7 mouse cellular contexts compared by ENCODE assay signal in genomic region chr11:120280281-120280773, GRCm38 (mm10). TPM values are rescaled to one million over a fixed set of nuclear protein-coding genes. Genes with fewer than 3 reads are reported as not detected.
DNase-seq lines count a peak whose midpoint lies in the region; ATAC-seq and TF ChIP-seq lines count a peak whose summit lies in the region.

No protein-coding gene starts in this region.

- H3K79me3 ChIP-seq in C2C12 (ENCODE audit: low read depth) = no peaks in the 10 kb centered on the region

- H3K4me3 ChIP-seq in C2C12 (ENCODE audit: insufficient read depth, poor library complexity, severe bottlenecking) = no peak overlapping the region
- H3K4me3 ChIP-seq in G1E (ENCODE audit: low read depth, low read length) = no peak overlapping the region
- peak overlapping the region; percentile 4 for H3K4me3 ChIP-seq in gastrocnemius, adult 2 months

- DNase-seq in G1E (ENCODE audit: low spot score) = peak; percentile 23
- peak; percentile 80 for DNase-seq in cerebellum, adult 9-10 months
- peak; percentile 84 for DNase-seq in gastrocnemius, adult 2 months
- DNase-seq in kidney, postnatal 10 days = peak; percentile 75
- peak; percentile 32 for DNase-seq in thymus, postnatal 0 days (ENCODE audit: low spot score)

- ATAC-seq in G1E (ENCODE audit: extremely low read depth, insufficient number of reproducible peaks, low FRiP score, poor library complexity, severe bottlenecking) = no peak
- ATAC-seq in megakaryocyte-erythroid progenitor cell, adult 5-6 weeks (replicated peaks; ENCODE audit: low FRiP score, low TSS enrichment, poor library complexity, severe bottlenecking) = peak; percentile 49

- H3K36me3 ChIP-seq in C2C12 (ENCODE audit: control insufficient read depth, insufficient read depth) (peaks cover 67% of the 10 kb centered on the region), G1E (replicated peaks) (no peaks in the 10 kb centered on the region)

- no peaks in the 10 kb centered on the region for H3K79me2 ChIP-seq in C2C12 (ENCODE audit: control insufficient read depth, insufficient read depth)

- no peaks in the 10 kb centered on the region for H3K9me3 ChIP-seq in G1E (replicated peaks)

- no peaks in the 10 kb centered on the region for H3K27me3 ChIP-seq in C2C12 (ENCODE audit: control insufficient read depth, insufficient read depth, insufficient read length)
- peaks cover 60% of the 10 kb centered on the region for H3K27me3 ChIP-seq in G1E (ENCODE audit: insufficient read depth, low read length)

- peak overlapping the region; percentile 48 for H3K27ac ChIP-seq in gastrocnemius, adult 2 months

- TF ChIP-seq CTCF in C2C12 (IDR thresholded peaks at IDR 0.05; ENCODE audit: control insufficient read depth, insufficient read depth, insufficient read length) (peak; percentile 54), G1E (IDR thresholded peaks at IDR 0.05; ENCODE audit: low read depth, low read length) (no peak)
- TF ChIP-seq CTCF in gastrocnemius, adult 2 months (IDR thresholded peaks at IDR 0.05) = peak; percentile 78

- H3K4me1 ChIP-seq in G1E (ENCODE audit: insufficient read depth, low read depth, low read length) = no peaks in the 10 kb centered on the region

- intact Hi-C loops in gastrocnemius, adult 2 months (cut with DNase I) = no loop called here

- H3ac ChIP-seq in C2C12 (ENCODE audit: control insufficient read depth, insufficient read length, low read depth) = no peak overlapping the region

TF ChIP-seq in C2C12, 6 proteins besides CTCF, POLR2A, EP300 and RAD21:
- TF ChIP-seq MAX (IDR thresholded peaks at IDR 0.05) (no peak), USF1 (IDR thresholded peaks at IDR 0.05; ENCODE audit: low read depth) (no peak), FOSL1 (IDR thresholded peaks at IDR 0.05; ENCODE audit: insufficient read depth, low read length, poor library complexity, severe bottlenecking) (no peak), MYOG (IDR thresholded peaks at IDR 0.05; ENCODE audit: control insufficient read depth, extremely low read depth, insufficient read length) (no peak), MYOD1 (IDR thresholded peaks at IDR 0.05; ENCODE audit: control insufficient read depth, insufficient read length, low read depth) (no peak), CEBPB (IDR thresholded peaks at IDR 0.05; ENCODE audit: low read depth) (no peak)

RNA-seq across cellular contexts. Expression of gene Bahcc1, which starts 47.6 kb away (rescaled TPM):
- 10.8 TPM for polyA plus RNA-seq in C2C12 (2012; fragmentation: generic; extraction: Trizol)
- 0.10 TPM in 1 of 2 replicates, not detected in the other for total RNA-seq in G1E (2014; fragmentation: Nextera tagmentation)
- total RNA-seq in G1E (2017) = 0.05 and 0.12 TPM in 2 replicates
- 0.42 and 0.50 TPM in 2 replicates for polyA plus RNA-seq in G1E (2012)
- total RNA-seq in gastrocnemius, adult 2 months (2021) = 1 to 10 TPM; 3.5 to 5.3 TPM
- total RNA-seq in megakaryocyte-erythroid progenitor cell, adult 5-6 weeks (2014; fragmentation: Nextera tagmentation) = 25.6 and 30.1 TPM in 2 replicates
- 6.7 and 7.0 TPM in 2 replicates for total RNA-seq in megakaryocyte-erythroid progenitor cell, adult 5-6 weeks (2017)
- polyA plus RNA-seq in thymus, postnatal 0 days (2015; fragmentation: Nextera tagmentation; extraction: Ambion mirVana) = 3.3 and 4.6 TPM in 2 replicates

Comparison
In these comparisons a context has a peak if more than half of its experiments do, and no peak if none do; other contexts are left out.
1. DNase-seq: peak in every context shown above with its lines; median percentile 84 in gastrocnemius, adult 2 months; 80 in cerebellum, adult 9-10 months; 75 in kidney, postnatal 10 days; 32 in thymus, postnatal 0 days; 23 in G1E.
2. RNA of gene Bahcc1, which starts 47.6 kb away (total RNA-seq): 6.7 to 30.1 TPM in megakaryocyte-erythroid progenitor cell, adult 5-6 weeks and 3.5 to 5.3 TPM in gastrocnemius, adult 2 months; 0.05 to 0.12 TPM in G1E; every median in the first group is over 4 times any median in the second.